Mouse (Mus musculus) embryo, embryonic 10 days (tissue): Measurements from ENCODE around the gene Gm3573.
"Not testable (repeated sequence)": the region's sequence is repeated elsewhere in the genome, so short reads cannot be mapped to it uniquely, and the experiment has no call there.

ENCODE experiments used
- DNase-seq: peaks from one replicate; pipeline ENCODE4 v3.0.0-alpha.2; 2015; ENCODE audit warnings: low spot score

Gene Gm3573

GRCm38 (mm10) chr14:42190691-42191090, at the start of gene Gm3573:
TSS of gene Gm3573 (minus strand) at chr14:42190791.
- DNase-seq, result not testable (repeated sequence)

DNA sequence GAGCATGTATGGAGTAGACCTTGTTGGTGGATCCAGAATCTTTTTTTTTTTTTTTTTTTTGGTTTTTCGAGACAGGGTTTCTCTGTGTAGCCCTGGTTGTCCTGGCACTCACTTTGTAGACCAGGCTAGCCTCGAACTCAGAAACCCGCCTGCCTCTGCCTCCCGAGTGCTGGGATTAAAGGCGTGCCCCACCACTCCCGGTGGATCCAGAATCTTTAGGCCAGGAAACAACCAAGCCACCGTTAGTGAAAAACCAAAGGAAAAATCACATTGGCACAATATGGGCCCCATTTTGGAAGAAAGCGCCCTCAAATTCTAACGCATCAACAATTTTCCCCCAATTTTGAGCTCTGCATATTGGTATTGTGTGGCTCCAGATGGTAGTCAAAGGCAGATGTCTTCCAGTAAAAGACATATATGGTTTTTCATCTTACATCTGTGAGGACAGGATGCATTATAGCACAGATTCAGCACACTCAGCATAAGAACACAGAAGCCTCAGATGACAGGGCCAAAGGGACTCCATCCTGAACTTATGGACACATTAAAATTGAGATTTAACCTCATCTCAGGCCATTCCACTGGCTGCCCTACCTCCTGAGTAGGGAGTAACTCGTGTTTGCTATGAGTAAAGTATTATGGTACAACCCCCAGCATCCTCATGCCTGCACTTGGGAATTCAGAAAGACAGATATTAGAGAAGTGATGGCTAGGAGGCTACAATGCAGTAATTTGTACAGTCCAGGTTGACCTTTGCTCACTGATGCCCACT, 26.4 kb upstream of the Gm3573 start:
- DNase-seq, result not testable (repeated sequence)

DNA sequence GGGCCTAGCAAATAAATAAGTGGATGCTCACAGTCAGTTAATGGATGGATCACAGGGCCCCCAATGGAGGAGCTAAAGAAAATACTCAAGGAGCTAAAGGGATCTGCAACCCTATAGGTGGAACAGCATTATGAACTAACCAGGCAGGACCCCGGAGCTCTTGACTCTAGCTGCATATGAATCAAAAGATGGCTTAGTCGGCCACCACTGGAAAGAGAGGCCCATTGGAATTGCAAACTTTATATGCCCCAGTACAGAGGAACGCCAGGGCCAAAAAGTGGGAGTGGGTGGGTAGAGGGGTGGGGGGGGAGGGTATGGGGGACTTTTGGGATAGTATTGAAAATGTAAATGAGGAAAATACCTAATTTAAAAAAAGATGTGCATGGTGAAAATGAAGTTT, 6.7 kb downstream of the Gm3573 start:
- DNase-seq, result not testable (repeated sequence)

DNA sequence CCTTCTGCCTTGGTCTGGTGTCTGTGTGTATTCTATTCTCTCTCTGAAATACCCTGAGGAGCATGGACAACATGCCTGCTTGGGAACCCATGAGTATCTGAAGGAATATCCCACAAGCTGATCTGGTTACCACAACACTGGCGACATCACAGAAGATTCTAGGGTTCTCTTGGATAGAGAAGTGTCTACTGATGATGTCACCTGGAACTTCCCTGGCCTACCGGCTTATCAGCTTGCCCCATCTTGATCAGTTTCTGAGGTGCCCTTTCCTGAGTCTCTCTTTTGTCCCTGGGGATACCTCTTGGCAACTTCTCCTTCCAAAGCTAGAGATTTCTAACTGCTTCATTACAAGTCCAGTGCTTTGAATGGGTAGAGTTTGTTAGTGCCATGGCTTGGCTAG, 28.1 kb downstream of the Gm3573 start, which contains the start of gene Gm17027:
Gene Gm17027 (minus strand): TSS at position 101 of the 400 bp plus-strand sequence.
- DNase-seq, result not testable (repeated sequence)
